Mouse (Mus musculus) E14TG2a.4 (cell line): ENCODE results near the gene Ubxn2a.

Source experiments
- H3K27me3 ChIP-seq: 2 replicates; pipeline ENCODE4 v1.6.1; 2014; ENCODE audit warnings: low read length, control low read depth; ENCODE audit not compliant: insufficient read depth
- H3K36me3 ChIP-seq: 2 replicates; pipeline ENCODE4 v1.6.1; 2014; ENCODE audit warnings: low read length, control low read depth; ENCODE audit not compliant: insufficient read depth
- H3K4me1 ChIP-seq: replicated peaks from 2 replicates; pipeline ENCODE4 v1.6.1; 2014; ENCODE audit warnings: low read depth, low read length, control low read depth
- H3K4me3 ChIP-seq: replicated peaks from 2 replicates; pipeline ENCODE4 v1.5.1; 2014; ENCODE audit warnings: mild to moderate bottlenecking, low read length
- H3K9me3 ChIP-seq: 2 replicates; pipeline ENCODE4 v1.6.1; 2014; ENCODE audit warnings: low read length, control low read depth
- CTCF ChIP-seq: conservative IDR thresholded peaks from 2 replicates; pipeline ENCODE4 v1.5.1; 2014; ENCODE audit warnings: low read length
- NANOG ChIP-seq: IDR thresholded peaks from 2 replicates; pipeline ENCODE4 v1.6.1; 2014; ENCODE audit warnings: borderline replicate concordance, low read length, mixed read lengths
- POU5F1 ChIP-seq: IDR thresholded peaks from 2 replicates; pipeline ENCODE4 v1.6.1; 2014; ENCODE audit warnings: low read length, borderline replicate concordance

The Ubxn2a gene

GRCm38 (mm10) chr12:4836959-4837358 lies 70.5 kb downstream of the Ubxn2a start:
- Histone ChIP-seq H3K9me3 (no peaks in the 10 kb centered on the region), H3K4me1 (peaks cover 18% of the 10 kb centered on the region), H3K36me3 (peaks cover 31% of the 10 kb centered on the region), H3K4me3 (no peak overlapping the region), H3K27me3 (peaks cover 32% of the 10 kb centered on the region)
- TF ChIP-seq POU5F1 (no peak), NANOG (no peak), CTCF (no peak)
